Mouse (Mus musculus): ENCODE data around the gene Slc12a6.

DNA sequence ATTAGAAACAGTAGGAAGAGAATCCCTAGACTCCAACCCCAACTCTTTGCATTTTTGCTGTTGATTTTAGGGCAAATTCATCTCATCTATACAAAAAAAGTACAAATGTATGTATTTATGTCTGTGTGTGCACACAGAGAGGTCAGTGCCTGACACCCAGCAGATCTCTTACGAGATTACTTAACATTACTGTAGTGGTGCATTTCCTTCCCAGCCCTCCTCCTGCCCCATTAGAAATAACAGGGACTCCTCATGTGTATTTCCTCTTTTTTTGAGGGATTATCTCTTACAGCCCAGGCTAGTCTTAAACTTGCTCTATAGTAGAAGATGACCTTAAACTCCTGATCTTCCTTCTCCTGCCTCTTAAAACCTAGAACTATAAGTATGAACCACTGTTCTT, 127.1 kb downstream of the Slc12a6 start:
- no peak for TF ChIP-seq CTCF (IDR thresholded peaks at IDR 0.05; ENCODE audit: low read depth, low read length)
- TF ChIP-seq POLR2A (IDR thresholded peaks at IDR 0.05; ENCODE audit: borderline replicate concordance, low read depth, low read length), result no peak

Measured in bone marrow macrophage, adult 2 months (primary cell).